Mouse (Mus musculus) lung, postnatal 0 days (tissue): ENCODE measurements at regions not wholly inside any gene's neighbourhood (a gene's known extent, or its start where the extent isn't known, plus 50 kb on each side); places are given as distances from the start of the nearest gene placed in this dataset.

ENCODE experiments used
- ATAC-seq: fragments of 200-750 bp; cut with Nextera tagmentation; 2 replicates; pipeline ENCODE4 v1.8.0; 2017; ENCODE audit warnings: moderate library complexity
- DNase-seq: peaks from one replicate; pipeline ENCODE4 v3.0.0-alpha.2; 2016; ENCODE audit warnings: low spot score
- H3K27ac ChIP-seq: fragments of 300-500 bp; sonication (generic); 2 replicates; pipeline ENCODE4 v1.5.1; 2014; ENCODE audit warnings: antibody characterized with exemption, mild to moderate bottlenecking, low read length, mixed read lengths
- H3K27me3 ChIP-seq: fragments of 300-500 bp; sonication (generic); replicated peaks from 2 replicates; pipeline ENCODE4 v1.6.1; 2014; ENCODE audit warnings: low read length, mixed read lengths; ENCODE audit not compliant: insufficient read depth
- H3K36me3 ChIP-seq: fragments of 300-500 bp; sonication (generic); 2 replicates; pipeline ENCODE4 v1.6.1; 2014; ENCODE audit warnings: low read length, mixed read lengths; ENCODE audit not compliant: insufficient read depth
- H3K4me1 ChIP-seq: fragments of 300-500 bp; sonication (generic); 2 replicates; pipeline ENCODE4 v1.6.1; 2014; ENCODE audit warnings: antibody characterized with exemption, low read depth, low read length, mixed read lengths; ENCODE audit not compliant: insufficient read depth
- H3K4me2 ChIP-seq: fragments of 300-500 bp; sonication (generic); replicated peaks from 2 replicates; pipeline ENCODE4 v1.6.1; 2014; ENCODE audit warnings: low read depth, mild to moderate bottlenecking, low read length, moderate library complexity, mixed read lengths
- H3K4me3 ChIP-seq: fragments of 300-500 bp; sonication (generic); 2 replicates; pipeline ENCODE4 v1.5.1; 2014; ENCODE audit warnings: low read depth, low read length
- H3K9ac ChIP-seq: fragments of 300-500 bp; sonication (generic); replicated peaks from 2 replicates; pipeline ENCODE4 v1.6.1; 2014; ENCODE audit warnings: low read depth, mild to moderate bottlenecking
- H3K9me3 ChIP-seq: fragments of 300-500 bp; sonication (generic); 2 replicates; pipeline ENCODE4 v1.6.1; 2016; ENCODE audit warnings: low read length, mixed read lengths
- CTCF ChIP-seq: IDR thresholded peaks from 2 replicates; pipeline ENCODE4 v1.5.1; 2016; ENCODE audit warnings: antibody characterized with exemption, mild to moderate bottlenecking
- EP300 ChIP-seq: IDR thresholded peaks from 2 replicates; pipeline ENCODE4 v1.6.1; 2016; ENCODE audit warnings: antibody characterized with exemption, mild to moderate bottlenecking, control low read depth
- WGBS: fragments of 180-500 bp; shearing (Covaris S2); extraction: QIAGEN DNeasy Blood & Tissue Kit; methylation state at CpG from one replicate; pipeline ENCODE4 v1.1.7; 2014; 5-methylcytosine and 5-hydroxymethylcytosine counted together

- Histone ChIP-seq H3K27me3 (no peaks in the 10 kb centered on the region), H3K4me1 (0 out of 2 replicates have a peak, but pooled peaks cover 5% of the 10 kb centered on the region), H3K9me3 (no peaks in the 10 kb centered on the region), H3K36me3 (no peaks in the 10 kb centered on the region), H3K9ac (no peak overlapping the region), H3K4me3 (no peak overlapping the region), H3K27ac (no peak overlapping the region), H3K4me2 (no peak overlapping the region)
- TF ChIP-seq CTCF = no peak
- no peak for ATAC-seq
- WGBS = 53% methylated on average over 2 of the region's 2 CpGs
- DNase-seq = no peak
Measured at GRCm38 (mm10) chr11:114212136-114212535, 145.3 kb upstream of the Sdk2 start.

GRCm38 (mm10) chr11:114205192-114205591 is 138.3 kb upstream of the Sdk2 start:
- Histone ChIP-seq H3K27ac (no peak overlapping the region), H3K4me2 (no peak overlapping the region), H3K36me3 (no peaks in the 10 kb centered on the region), H3K9ac (no peak overlapping the region), H3K4me1 (no peaks in the 10 kb centered on the region), H3K9me3 (no peaks in the 10 kb centered on the region), H3K4me3 (no peak overlapping the region), H3K27me3 (no peaks in the 10 kb centered on the region)
- TF ChIP-seq CTCF = peak; percentile 69
- TF ChIP-seq EP300 = no peak
- 48% methylated on average over 2 of the region's 2 CpGs for WGBS
- ATAC-seq (no peak), DNase-seq (peak; percentile 44)

GRCm38 (mm10) chr11:114203416-114203815 is 136.6 kb upstream of the Sdk2 start:
- Histone ChIP-seq H3K9ac (no peak overlapping the region), H3K4me3 (no peak overlapping the region), H3K27ac (no peak overlapping the region), H3K9me3 (no peaks in the 10 kb centered on the region), H3K4me1 (no peaks in the 10 kb centered on the region), H3K36me3 (no peaks in the 10 kb centered on the region), H3K4me2 (no peak overlapping the region), H3K27me3 (no peaks in the 10 kb centered on the region)
- DNase-seq (peak; percentile 46), ATAC-seq (peak; percentile 57)
- 46% methylated on average over 9 of the region's 9 CpGs for WGBS
- no peak for TF ChIP-seq CTCF
- peak; percentile 94 for TF ChIP-seq EP300

GRCm38 (mm10) chr11:114202486-114202885 is 135.6 kb upstream of the Sdk2 start:
- no peak overlapping the region for H3K9ac ChIP-seq
- no peak for ATAC-seq
- 84% methylated on average over 16 of the region's 16 CpGs for WGBS
- no peak for DNase-seq
- H3K4me2 ChIP-seq = no peak overlapping the region
- no peaks in the 10 kb centered on the region for H3K36me3 ChIP-seq
- H3K9me3 ChIP-seq = no peaks in the 10 kb centered on the region
- no peaks in the 10 kb centered on the region for H3K27me3 ChIP-seq
- H3K27ac ChIP-seq = no peak overlapping the region
- no peaks in the 10 kb centered on the region for H3K4me1 ChIP-seq
- no peak overlapping the region for H3K4me3 ChIP-seq
- TF ChIP-seq CTCF (no peak), EP300 (no peak)

- Histone ChIP-seq H3K9me3 (no peaks in the 10 kb centered on the region), H3K27ac (0 out of 2 replicates have a peak overlapping the region, but pooled peaks have one; percentile 33), H3K9ac (no peak overlapping the region), H3K36me3 (no peaks in the 10 kb centered on the region), H3K27me3 (no peaks in the 10 kb centered on the region), H3K4me1 (no peaks in the 10 kb centered on the region), H3K4me3 (no peak overlapping the region), H3K4me2 (0 out of 2 replicates have a peak overlapping the region, but pooled peaks have one; percentile 27)
- peak; percentile 33 for DNase-seq
- TF ChIP-seq CTCF (no peak), EP300 (no peak)
- WGBS = 47% methylated on average over 10 of the region's 10 CpGs
- no peak for ATAC-seq
Measured at GRCm38 (mm10) chr11:114199081-114199586, 132.3 kb upstream of the Sdk2 start.

- Histone ChIP-seq H3K27ac (0 out of 2 replicates have a peak overlapping the region, but pooled peaks have one; percentile 33), H3K36me3 (no peaks in the 10 kb centered on the region), H3K9ac (no peak overlapping the region), H3K4me1 (no peaks in the 10 kb centered on the region), H3K4me3 (no peak overlapping the region), H3K27me3 (no peaks in the 10 kb centered on the region), H3K9me3 (no peaks in the 10 kb centered on the region), H3K4me2 (peak overlapping the region; percentile 27; the same call in 1 of the 2 replicates)
- peak; percentile 97 for ATAC-seq
- WGBS = 26% methylated on average over 15 of the region's 15 CpGs
- DNase-seq = peak; percentile 95
- TF ChIP-seq CTCF (peak; percentile 27), EP300 (peak; percentile 96)
Measured at GRCm38 (mm10) chr11:114198317-114199032, 131.6 kb upstream of the Sdk2 start.
